Comparison of ENCODE assay signal across 14 mouse cellular contexts in the genomic region with DNA sequence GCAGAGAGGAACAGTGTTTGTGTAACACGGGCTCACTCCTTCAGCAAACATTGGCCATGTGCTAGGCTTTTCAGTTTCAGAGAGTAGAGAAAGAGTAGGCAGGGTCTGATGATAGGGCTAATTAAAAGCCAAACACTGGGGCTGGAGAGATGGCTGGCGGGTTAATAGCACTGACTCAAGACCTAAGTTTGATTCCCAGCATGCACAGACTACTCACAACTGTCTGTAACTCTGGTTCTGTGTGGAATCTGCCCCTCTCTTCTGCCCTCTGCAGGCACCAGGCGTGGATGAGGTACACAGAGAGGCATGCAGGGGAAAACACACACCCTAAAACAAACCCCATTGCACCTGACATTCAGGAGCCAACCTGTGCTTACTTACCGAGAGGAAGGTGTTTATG. TPM values are rescaled to one million over a fixed set of nuclear protein-coding genes. Genes with fewer than 3 reads are reported as not detected.
DNase-seq lines count a peak whose midpoint lies in the region; ATAC-seq and TF ChIP-seq lines count a peak whose summit lies in the region.
"Had no signal": no experiment of that assay in that cellular context is flagged by ENCODE, and none has a peak within 500 bp of the region (broad histone marks: within the 10 kb centered on the region; RNA-seq: fewer than 3 reads in every experiment).

No protein-coding gene starts in this region.

- peaks cover 32% of the 10 kb centered on the region for H3K4me1 ChIP-seq in liver, embryonic 12.5 days

- TF ChIP-seq CTCF in layer of hippocampus, adult 2 months (conservative IDR thresholded peaks at IDR 0.05) = peak; percentile 53

- no peak overlapping the region for H3K27ac ChIP-seq in layer of hippocampus, adult 2 months
- no peak overlapping the region for H3K27ac ChIP-seq in liver, embryonic 12.5 days
- H3K27ac ChIP-seq: embryonic facial prominence, embryonic 15.5 days; liver, embryonic 15.5 days had no signal

- no peaks in the 10 kb centered on the region for H3K9me3 ChIP-seq in liver, embryonic 12.5 days (replicated peaks)
- H3K9me3 ChIP-seq: embryonic facial prominence, embryonic 15.5 days; liver, embryonic 15.5 days had no signal

- intact Hi-C loops in left cerebral cortex, postnatal 36 days (cut with DNase I) = no loop called here

- no peaks in the 10 kb centered on the region; the same call in 1 of the 2 replicates for H3K27me3 ChIP-seq in liver, embryonic 12.5 days (replicated peaks)
- H3K27me3 ChIP-seq: embryonic facial prominence, embryonic 15.5 days; liver, embryonic 15.5 days had no signal

- 0 out of 2 replicates have a peak, but pooled peaks have one; percentile 43 for ATAC-seq in liver, embryonic 12.5 days
- ATAC-seq: activated CD4-positive, CD25-positive, alpha-beta regulatory T cell, adult 4 months had no signal

- H3K4me2 ChIP-seq in liver, embryonic 12.5 days = no peak overlapping the region
- H3K4me2 ChIP-seq: embryonic facial prominence, embryonic 15.5 days; liver, embryonic 15.5 days had no signal

- H3K4me3 ChIP-seq in layer of hippocampus, adult 2 months = no peak overlapping the region
- H3K4me3 ChIP-seq in liver, embryonic 12.5 days = no peak overlapping the region
- H3K4me3 ChIP-seq: embryonic facial prominence, embryonic 15.5 days; liver, embryonic 15.5 days had no signal

- H3K9ac ChIP-seq in liver, embryonic 12.5 days = no peak overlapping the region
- H3K9ac ChIP-seq: embryonic facial prominence, embryonic 15.5 days; liver, embryonic 15.5 days had no signal

- no peaks in the 10 kb centered on the region for H3K36me3 ChIP-seq in liver, embryonic 12.5 days
- H3K36me3 ChIP-seq: embryonic facial prominence, embryonic 15.5 days; liver, embryonic 15.5 days had no signal

- DNase-seq in layer of hippocampus, adult 2 months (ENCODE audit: low spot score in 2 of 2) = no peak
- no peak for DNase-seq in layer of hippocampus, postnatal 14 days (ENCODE audit: low spot score in 2 of 2)
- DNase-seq in 3T3-L1 (ENCODE audit: low read depth, low spot score) = peak; percentile 4
- DNase-seq in R1 (ENCODE audit: low read depth, low spot score) = peak; percentile 42
- DNase-seq in left cerebral cortex, postnatal 36 days (ENCODE audit: low spot score in 2 of 2) = no peak
- no peak for DNase-seq in frontal cortex, postnatal 36 days (ENCODE audit: low spot score in 2 of 2)
- no peak for DNase-seq in layer of hippocampus, postnatal 36 days
- DNase-seq: cerebellum, postnatal 36 days; kidney, adult 11 months; right cerebral cortex, postnatal 14 days had no signal

- WGBS in liver, embryonic 12.5 days (ENCODE audit: insufficient replicate concordance) = 68% methylated on average over 4 of the region's 4 CpGs

RNA-seq across cellular contexts. Expression of gene Mboat2, which starts 14.7 kb away (rescaled TPM):
- total RNA-seq in layer of hippocampus, adult 2 months (2021) = 10 to 100 TPM; 87.0 to 99.6 TPM
- total RNA-seq in layer of hippocampus, postnatal 14 days (2021) = 10 to 100 TPM; 62.6 to 69.3 TPM
- polyA plus RNA-seq in liver, embryonic 12.5 days (2016; fragmentation: Nextera tagmentation; extraction: Ambion mirVana) = 8.5 and 8.6 TPM in 2 replicates
- total RNA-seq in left cerebral cortex, postnatal 36 days (2021) = 10 to 100 TPM; 83.5 to 88.8 TPM
- total RNA-seq in layer of hippocampus, postnatal 36 days (2021) = 10 to 100 TPM; 84.1 to 84.8 TPM

Comparison
In these comparisons a context has a peak if more than half of its experiments do, and no peak if none do; other contexts are left out.
1. DNase-seq: peak in 3T3-L1 (single experiment) and R1 (single experiment); none in layer of hippocampus, adult 2 months (0 of 2), layer of hippocampus, postnatal 14 days (0 of 2), left cerebral cortex, postnatal 36 days (0 of 2), frontal cortex, postnatal 36 days (0 of 2) and layer of hippocampus, postnatal 36 days (0 of 2).